Mouse (Mus musculus): ENCODE measurements at regions not wholly inside any gene's neighbourhood (a gene's known extent, or its start where the extent isn't known, plus 50 kb on each side); places are given as distances from the start of the nearest gene placed in this dataset.

DNA sequence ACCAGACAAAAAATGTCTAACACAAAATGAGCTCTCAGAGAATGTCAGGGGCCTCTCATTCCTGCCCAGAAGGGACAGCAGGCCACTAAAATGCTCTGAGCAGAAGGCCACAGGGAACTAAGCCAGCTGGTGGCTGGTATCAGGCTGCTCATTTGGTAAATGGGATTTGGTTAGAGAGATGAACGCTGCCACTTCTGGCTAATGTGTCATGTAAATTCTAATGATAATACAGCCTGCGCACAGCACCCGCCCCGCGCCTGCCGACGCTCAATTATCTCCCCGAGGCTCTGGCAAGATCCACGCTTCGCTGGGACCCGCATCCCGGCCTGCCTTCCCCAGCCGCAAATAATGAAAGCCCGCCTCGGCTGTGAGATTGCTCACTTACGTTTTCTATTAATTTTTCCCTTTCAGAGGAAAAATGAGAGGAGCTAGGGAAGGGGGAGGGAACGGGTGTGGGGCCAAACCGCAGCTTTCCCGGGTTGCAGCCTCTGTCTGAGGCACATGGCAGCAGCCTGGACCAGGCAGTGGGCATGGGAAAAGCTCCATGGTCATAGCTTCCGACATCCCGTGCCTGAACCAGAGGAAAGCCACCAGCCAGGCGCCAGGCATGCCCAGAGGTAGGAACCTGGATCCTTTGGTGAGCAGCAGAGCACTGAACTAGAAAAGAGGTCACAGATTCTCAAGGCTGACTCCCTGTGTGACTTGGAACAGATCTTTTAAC is 92.2 kb upstream of the Csf3r start:
- DNase-seq (ENCODE audit: low spot score in 2 of 2), result no peak

DNA sequence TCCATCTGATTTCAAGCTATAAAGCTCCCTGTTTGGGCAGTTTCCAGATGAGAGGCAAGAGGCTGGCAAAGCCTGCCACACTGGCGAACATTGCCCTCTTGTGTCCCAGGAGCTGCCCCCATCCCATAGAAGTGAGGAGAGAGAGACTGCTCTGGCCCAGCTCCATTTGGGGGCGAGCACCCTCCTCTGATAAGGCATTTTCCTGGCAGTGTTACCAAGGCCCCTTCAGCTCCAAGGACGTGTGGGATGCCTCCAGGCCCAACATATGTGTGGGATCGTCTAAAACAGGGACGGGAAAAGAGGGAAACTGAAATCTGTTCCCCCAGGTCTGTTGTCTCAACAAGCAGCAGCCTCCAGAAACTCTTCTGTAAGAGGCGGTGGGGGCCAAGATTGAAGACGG is 88.0 kb upstream of the Csf3r start:
- peak in 1 of 2 experiments; percentile 49 for DNase-seq (ENCODE audit: low spot score in 2 of 2)

DNA sequence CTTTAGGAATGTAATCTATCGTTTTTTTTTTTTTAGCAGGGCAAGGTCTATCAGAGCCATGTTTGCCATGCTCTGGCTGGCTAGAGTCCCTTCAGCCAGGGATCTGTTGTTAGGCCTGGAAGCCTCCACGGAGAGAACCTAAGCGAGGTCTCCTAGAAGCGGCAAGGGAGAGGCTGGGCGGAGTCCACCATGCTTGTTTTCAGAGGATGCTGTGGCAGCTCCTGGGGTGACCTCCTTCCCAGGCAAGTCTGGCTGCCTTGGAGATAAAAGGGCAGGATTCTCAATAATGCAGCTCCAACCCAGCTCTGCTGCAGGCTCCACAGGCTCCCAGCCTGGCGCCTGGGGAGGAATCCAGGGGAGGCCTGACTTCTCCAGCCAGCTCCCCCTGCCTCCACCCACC is 86.2 kb upstream of the Csf3r start:
- DNase-seq (ENCODE audit: low spot score in 2 of 2), result no peak

DNA sequence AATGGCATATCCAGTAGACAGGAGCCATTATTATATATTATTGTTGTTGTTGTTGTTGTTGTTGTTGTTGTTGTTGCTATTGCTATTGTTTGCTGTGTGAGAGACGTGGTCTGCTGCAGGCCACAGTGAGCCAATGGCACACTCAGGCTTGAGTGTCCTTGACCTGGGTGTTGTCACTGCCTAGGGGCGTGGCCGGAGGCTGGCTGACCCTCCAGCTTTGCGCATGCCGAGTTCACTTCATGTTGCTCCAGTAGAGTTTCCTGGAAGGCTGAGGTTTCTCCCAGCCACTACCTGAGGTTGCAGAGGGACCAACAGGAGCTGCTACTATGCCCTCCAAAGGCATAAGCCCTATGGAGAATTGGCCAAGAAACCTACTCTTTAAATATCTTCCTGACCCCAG is 83.1 kb upstream of the Csf3r start:
- DNase-seq (ENCODE audit: low spot score in 2 of 2), result no peak

GRCm38 (mm10) chr4:125941916-125942315 is 82.4 kb upstream of the Csf3r start:
- peak; percentile 49 to 71 for DNase-seq (ENCODE audit: low spot score in 2 of 2)

DNA sequence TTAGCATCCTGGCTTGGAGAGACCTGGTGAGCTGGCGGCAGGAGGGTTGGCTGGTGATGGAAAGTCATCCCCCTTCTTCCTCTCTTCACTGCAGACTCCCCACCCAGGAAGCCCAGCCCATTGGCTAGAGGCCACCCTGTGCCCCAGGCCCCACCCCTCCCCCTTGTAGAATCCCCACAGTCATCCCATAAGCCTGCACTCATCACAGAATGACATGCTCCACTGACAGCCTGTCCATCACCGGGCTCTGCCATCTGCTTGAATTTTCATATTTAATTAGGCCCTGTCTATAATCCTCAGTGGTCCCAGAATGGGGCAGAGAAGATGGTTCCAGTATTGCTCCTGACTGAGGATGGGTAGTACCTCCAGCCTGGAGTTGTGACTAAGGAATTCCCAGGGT is 79.3 kb upstream of the Csf3r start:
- DNase-seq (ENCODE audit: low spot score in 2 of 2), result no peak

DNA sequence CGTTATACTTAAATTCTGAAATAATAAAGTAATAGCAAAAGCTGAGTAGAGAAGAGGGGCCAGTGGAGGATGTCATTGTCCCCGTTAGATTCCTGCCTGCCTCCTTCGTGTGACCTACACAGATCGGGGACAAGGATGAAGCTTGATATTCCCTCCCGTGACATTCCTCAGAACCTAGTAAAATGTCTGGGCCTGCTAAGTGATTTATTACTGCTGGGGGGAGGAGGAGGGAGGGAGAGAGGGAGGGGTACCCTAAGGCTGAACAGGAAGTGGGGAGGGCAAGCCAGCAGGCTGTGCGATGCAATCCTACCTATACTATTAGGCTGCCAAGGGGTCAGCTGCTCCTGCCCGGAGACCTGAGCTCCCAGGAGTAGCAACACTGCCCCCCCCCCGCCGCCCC is 64.9 kb upstream of the Csf3r start:
- no peak for DNase-seq (ENCODE audit: low spot score in 2 of 2)

DNA sequence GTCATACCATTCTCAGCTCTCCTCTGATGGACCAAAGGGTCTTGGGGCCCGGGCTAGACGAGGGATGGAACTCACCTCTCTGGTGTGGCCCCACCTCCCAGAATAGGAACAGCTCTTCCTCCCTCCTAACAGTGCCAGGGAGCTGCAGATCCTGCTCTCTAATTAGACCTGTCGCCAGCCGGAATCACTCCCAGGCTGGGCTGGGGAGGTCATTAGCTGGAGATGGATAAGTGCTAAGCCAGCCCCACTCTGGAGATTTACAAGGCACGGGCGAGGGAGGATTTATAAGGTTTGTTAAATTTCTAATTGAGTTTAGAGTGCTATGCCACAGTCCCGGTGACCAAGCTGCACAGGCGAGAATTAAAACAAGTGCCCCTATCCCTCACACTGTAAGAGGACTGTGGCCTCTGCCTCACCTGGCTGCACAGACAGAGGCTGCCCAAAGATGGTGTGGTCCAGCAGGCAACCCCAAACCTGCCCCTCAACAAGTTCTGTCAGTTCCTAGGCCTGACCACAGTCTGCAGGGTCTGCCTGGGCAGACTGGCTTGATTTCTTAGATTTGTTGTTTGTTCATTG is 63.6 kb upstream of the Csf3r start:
- DNase-seq (ENCODE audit: low spot score in 2 of 2), result no peak

- peak; percentile 80 to 88 for DNase-seq (ENCODE audit: low spot score in 2 of 2)
These were observed 61.7 kb upstream of the Csf3r start for GRCm38 (mm10) chr4:125962677-125963076.
